Mouse (Mus musculus) adrenal gland, adult 2 months (tissue): ENCODE measurements at regions not wholly inside any gene's neighbourhood (a gene's known extent, or its start where the extent isn't known, plus 50 kb on each side); places are given as distances from the start of the nearest gene placed in this dataset.
A peak's percentile ranks its signal among the peaks of the same experiment; 100 is the strongest.

Source experiments
- DNase-seq: peaks from one replicate; pipeline ENCODE4 v3.0.0; 2021

DNA sequence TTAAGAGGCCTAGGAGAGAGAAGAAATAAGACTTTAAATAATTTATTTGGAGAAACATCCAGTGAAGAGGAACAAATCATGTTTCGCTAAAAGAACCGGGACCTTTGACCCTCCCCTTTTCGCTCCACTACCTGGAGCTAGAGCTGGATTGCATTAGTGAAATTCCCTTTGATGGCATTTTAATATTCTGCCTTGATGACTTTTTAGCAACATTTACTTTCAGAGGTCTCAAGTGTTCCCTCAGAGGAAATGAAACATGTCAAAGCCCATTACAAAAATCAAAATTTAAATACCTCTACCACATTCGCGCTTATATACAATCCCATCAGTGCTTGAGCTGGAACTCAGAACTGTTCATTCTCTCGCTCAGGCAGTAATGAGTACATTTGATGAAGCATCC is 297.0 kb upstream of the Gm10295 start:
- no peak for DNase-seq

DNA sequence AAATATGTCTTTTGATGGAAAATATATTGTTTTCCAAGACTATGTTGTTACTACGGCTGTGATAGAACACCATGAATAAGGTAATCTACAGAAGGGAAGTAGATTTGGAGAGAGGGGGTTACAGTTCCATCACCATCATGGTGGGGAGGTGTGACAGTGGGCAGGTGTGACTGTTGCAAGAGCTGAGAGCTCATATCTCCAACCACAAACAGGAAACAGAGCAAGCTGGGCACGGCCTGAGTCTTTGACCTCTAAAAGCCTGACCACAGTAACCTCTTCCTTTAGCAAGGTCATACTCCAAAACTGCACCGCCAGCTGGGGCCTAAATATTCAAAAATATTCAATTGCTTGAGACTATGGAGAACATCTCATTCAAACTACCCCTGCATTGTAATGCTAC is 295.7 kb upstream of the Gm10295 start:
- DNase-seq: no peak

DNA sequence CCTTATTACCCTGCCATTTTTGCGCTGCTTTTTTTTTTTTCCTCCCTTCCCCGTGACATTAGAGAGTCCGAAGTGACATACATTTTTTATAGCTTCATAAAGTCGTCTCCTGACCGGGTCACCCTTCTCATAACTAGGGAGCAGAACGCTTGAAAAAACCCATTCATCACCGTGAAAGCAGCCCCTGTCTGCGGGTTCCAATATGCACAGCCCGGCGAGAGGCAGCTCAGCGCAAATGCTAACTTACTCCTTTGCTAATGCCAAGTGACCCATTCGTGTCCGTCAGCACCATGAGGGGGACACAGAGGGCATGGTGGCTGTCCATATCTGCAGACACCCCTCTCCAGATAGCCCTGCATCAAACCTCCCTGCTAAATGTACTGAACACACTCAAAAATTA is 271.8 kb upstream of the Gm10295 start:
- DNase-seq: no peak

DNA sequence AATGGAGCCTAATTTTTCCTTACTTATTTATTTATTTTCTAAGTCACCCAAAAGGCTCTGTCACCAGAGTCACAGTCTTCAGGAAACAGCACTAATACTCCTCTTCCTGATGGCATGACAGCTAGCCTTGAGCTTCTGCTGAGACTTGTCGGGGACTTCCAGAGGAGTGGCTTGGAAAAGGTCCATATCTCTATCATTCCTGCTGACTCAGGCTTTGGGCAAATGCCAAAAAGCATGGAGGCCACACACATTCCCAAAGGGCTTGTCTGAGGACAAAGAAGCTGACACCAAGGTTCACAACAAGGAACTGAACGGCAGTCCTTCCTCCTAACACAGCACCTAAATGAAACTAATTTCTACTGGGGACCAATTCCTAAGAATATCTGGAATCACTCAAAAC is 251.9 kb upstream of the Gm10295 start:
- DNase-seq: peak; percentile 92

DNA sequence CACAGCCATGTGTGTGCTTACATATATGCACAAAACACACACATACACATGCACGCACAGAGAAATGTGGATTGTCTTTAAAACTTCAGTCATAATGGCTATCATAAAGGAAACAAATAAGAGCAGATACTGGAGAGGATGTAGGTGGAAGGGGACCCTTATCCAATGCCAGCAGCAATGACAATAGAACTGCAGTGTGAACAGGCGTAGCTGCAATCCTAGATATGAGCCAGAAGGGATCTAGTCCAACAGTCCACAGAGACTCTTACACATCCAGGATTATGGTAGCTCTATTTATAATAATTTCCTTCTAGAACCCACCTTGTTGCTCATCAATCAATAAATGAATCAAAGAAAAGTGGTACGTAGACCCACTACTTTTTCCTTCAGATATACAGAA is 245.5 kb upstream of the Gm10295 start:
- DNase-seq: no peak

DNA sequence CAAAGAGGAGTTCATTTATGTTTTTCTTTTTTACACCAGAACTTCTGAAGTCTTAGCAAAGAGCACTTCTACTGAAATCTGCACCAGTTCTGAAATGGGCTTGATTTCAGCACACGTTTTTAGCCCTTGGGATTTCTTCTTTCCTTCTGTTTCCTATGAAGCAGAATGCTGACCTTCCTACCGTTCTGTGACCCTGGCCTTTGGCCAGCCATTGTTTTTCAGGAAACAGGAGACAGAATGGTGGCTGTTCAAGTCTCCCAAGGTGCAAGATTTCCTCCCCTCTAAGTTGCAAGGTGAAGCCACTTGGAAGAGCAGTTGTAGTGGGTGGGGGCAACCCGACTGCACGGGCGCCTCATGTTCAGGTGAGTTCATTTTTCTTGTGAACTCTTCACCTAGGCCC is 236.3 kb upstream of the Gm10295 start:
- DNase-seq: peak; percentile 45

DNA sequence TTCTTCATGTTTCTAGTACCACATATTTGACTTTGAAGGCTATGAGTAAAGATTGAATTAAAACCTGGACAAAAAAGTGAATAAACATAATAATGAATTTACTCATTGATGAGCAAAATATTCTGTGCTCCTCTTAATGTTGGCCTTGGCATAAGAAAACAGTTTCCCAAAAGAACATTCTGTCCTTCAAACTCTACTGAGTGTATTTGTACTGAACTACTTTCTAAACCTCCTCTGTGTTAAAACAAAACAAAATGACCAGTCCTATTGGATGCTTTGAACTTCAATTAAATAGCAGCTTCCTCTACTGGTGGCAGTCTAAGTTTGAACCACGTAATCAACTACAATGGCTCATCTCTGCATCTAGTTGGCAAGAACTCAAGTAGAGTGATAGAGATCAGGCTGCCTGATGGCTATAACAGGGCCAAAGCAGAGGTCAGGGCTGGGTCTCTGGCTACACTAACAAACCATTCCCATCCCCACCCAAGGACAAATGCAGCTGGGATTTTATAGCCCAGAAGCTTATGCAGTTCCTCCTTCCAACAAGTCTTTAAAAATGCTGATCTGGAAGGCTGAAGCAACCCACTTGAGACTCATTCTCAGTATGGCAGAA is 232.3 kb upstream of the Gm10295 start:
- peak; percentile 41 for DNase-seq

DNA sequence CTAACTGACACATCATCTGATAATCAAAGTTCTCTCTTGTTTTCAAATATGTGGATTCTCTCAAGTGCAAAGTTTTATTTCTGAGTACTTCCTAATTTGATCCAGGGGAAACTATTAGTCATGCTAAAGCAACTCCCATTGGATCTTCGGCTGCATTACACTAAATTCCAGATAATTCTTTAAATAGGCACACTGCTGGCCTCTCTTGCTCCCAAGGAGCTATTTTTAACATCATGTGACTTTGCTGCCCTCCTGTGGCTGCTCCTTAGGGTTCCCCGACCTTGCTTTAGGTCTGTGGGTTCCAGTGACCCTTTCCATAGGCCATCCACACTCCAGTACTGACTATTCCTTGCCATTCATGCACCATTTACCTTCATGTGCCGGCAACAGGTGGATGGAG is 230.5 kb upstream of the Gm10295 start:
- peak; percentile 61 for DNase-seq

DNA sequence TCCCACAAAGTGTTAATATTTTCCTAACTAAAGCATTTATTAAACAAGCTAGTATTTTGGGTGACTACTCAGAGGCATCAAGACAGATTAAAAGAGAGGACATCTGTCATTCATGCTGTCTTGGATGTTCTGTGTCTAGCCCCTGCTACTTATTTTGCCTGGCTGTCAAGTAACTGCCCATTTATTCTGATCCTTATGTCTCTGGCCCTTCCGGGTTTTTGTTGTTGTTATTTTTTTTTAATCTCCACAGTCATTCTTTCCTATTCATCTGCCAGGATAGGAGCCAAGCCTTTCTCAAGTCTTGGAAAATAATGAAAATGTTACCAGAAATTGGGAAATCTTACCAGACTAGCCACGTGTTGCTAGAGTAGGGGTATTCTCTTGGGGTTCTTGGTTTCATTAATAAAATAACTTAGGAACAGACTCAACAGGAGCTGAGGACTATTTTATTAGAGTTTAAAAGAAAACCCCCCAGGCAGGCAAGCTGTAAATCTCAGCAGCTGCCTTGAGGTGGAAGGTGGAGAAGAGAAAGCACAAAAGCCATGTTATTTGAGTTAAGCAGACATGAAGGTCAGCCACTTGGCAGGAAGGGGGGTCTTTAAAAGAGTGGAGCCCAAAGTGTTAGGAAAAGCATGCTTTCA is 209.1 kb upstream of the Gm10295 start:
- DNase-seq: no peak

DNA sequence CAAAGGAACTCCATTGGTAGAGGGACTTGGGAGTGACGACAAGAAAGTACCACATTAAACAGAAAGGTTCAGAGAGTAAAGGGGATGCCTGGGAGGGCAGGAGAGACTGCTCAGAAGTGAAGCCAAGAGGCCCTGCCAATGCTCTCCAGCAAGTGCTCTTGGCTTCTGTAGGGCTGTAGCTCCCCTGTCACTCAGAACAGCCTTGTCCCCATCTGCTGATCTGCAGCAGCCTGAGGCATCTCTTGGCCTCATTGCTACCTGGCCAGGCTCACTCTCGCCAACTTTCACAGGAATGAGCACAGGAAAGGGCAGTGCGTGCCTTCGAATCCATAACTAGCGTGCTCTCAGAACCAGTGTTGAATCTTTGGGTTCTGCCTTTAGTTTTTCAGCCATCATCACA is 205.2 kb upstream of the Gm10295 start:
- no peak for DNase-seq

DNA sequence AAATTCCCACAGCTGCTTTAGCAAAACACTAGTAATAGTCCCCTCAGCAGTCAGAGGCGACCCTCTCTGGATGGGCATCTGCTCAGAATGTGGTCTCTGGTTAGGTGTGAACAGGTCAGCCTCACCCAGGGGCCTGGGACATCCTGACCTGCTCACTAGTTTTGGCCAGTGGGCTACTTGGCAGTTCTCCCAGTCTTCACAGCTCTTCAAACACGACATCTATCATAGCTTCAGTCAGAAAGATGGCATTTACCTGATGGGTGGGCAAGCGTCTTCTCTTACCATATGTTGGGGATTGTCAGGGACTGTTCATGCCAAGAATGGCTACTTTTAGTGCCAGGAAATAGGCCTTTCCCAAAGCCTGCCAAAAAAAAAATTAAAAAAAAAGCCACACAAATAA is 204.2 kb upstream of the Gm10295 start:
- DNase-seq: no peak

DNA sequence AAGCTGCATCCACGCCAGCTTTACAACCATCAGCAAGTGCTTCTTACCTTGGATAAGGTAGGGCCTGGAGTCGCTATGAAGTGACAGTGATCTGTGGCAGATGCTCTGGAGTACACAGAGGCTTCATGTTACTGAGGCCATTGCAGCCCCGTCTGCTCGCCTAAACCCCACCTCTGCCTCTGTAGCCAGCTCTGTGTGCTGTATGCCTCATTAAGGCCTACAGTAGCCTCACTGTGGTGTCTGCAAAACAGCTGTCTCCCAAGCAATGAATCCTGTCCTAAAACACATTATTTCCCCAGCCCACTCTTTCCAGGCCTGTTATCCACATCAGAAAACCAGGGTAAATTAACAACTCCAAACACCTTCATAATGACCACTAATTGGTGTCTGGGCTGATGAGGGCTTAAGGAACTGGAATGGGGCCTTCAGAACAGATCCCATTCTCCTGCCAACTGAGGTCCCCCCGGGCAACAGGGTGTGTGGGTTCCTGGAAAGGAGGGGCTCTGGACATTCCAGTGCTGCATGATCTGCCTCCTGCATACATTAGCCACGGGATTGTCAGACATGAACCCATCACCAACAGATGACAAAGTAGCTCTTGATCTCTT is 195.4 kb upstream of the Gm10295 start:
- DNase-seq: no peak

DNA sequence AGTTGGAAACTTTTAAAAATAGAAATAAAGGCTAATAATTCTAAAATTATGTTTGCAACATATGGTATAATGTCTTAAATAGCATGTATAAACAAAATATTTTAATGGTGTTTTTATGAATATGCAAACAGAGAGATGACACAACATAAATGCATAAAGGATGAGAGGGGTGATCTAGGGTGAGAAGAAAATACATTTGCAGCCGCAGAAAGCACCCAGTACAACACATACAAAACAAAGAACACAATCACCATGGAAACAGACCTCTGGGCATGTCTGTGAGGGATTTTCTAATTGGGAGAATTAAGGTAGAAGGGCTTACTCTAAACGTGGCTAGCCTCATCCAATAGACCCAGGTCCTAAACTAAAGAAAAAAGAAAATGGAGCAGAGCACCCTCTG is 190.2 kb upstream of the Gm10295 start:
- DNase-seq: no peak

DNA sequence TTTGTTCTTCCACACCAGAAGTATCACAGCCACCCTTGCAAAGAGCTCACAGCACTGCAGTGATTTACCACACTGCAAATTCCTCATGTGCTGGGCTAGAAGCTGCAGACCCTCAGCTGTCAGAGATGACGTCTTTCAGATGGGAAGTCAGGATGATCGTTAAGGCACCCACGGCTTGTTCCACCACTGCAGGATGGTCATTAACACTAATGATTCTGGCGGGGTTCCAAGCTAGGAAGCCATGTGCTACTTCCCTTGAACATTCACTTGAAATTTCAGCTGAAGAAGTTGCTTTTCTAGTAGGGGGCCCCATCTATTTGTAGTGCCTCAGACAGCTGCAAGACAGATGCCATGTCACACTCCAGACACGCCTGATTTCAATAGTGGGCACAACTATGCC is 181.8 kb upstream of the Gm10295 start:
- no peak for DNase-seq

DNA sequence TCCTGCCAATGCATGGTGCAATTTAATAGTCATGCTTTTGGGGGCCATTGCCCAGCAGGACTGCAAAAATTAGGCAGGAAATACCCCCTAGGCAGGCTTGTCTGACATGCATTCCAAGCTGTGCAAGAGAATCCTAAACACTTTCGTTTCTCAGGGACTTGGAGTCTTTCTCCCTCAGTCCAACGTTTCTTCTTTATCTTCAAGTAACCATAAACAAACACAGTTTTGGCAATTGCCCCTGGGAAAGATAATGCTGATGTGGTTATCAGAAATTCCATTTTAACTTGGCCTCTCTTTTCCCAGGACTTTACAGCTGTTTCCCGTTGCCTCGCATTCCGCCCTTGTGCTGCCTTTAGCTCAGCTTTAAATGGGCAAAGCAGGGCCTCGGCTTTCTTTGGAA is 180.2 kb upstream of the Gm10295 start:
- DNase-seq: no peak

DNA sequence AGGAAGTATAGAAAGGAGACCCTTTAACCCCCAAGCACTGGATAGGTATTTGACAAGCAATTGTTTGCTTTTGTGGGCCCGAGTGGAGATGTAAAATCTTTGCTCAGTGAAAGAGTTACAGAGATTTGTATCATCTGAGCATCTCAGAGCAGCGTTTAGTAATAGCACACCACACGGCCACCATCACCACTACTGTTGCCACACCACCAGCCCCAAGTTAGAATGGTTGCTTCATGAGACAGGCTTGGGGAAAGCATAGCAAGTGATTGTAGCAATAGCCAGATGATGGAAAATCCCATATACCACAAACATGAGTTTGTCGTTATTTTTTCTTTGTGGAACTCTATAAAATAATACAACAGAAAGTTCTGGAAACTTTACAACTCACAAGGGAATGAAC is 179.6 kb upstream of the Gm10295 start:
- no peak for DNase-seq

DNA sequence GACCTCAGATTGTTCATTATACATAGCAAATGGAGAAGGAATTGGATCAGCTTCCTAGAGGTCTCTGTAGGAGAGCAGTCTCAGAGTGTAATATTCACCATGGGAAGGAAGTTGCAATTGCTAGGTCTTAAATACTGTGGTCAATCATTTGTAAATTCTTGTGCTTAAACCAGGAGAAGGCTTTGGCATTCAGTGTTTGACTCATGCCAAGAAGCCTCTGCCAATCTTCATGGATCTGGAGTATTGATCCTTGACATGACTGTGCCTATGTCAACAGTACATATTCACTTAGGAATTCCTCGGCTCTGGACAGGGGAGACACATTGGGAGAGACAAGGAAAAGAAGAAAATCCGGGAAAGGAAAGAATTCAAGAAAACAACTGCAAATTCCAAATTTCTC is 174.9 kb upstream of the Gm10295 start:
- DNase-seq: no peak

DNA sequence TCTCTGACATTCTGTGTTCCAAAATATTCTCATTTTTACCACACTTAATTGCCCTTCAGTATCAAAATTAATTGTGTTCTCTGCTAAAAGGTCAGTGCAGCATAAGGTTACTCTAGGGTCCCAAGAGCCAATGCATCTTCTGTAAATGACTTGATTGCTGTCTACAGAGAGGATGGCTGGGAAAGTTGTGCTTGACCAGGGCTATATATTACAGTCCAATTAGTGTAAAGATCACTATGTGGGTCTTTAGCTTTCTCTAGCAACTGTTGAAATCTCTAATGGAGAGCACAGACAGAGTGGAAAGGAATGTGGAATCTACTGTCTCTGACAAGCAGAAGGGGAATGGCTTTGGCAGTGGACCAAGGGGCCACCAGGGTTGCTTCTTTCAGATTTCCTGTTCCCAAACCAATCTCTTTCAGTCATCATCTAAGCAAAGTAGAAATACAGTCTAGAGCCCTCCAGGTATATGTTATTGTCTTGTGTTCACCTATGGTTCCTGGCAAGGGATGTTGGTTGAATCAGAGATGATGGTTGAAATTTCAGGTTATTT is 173.4 kb upstream of the Gm10295 start:
- DNase-seq: no peak

DNA sequence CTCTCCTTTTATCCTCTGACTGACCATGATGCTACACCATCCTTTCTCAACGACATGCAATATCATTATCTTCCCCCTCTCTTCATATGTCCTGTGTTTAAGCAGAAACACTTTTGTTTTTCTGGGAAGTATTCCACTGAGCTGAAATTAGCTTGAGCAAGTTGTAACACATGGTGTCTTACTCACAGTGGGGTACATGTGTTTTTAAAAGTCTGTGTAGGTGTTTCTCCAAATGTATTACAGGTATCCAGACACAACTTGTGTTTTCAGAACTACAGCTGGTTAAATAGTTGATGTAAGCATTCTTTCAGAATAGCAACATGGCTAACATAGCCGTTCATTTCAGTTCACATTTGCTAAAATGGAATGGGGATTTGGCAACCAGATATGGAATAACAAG is 172.8 kb upstream of the Gm10295 start:
- no peak for DNase-seq

DNA sequence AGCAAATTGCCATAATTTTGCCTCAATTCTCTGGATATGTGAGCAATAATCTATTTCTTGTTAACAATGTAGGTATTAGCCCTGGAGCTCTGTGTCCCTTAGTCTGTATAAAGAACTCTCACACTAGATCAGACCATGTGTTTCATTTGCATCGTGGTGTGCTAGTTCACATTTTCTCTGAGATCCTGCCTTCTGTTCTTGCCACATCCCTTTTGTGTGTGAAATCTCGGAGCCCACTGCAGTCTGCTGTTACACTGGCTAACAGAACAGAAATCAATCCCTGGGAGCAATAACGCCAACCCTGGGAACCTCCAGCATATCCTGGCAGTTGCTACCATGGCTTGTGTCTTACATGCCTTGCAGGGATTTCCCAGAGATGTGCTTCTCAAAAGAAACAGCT is 156.1 kb upstream of the Gm10295 start:
- no peak for DNase-seq

DNA sequence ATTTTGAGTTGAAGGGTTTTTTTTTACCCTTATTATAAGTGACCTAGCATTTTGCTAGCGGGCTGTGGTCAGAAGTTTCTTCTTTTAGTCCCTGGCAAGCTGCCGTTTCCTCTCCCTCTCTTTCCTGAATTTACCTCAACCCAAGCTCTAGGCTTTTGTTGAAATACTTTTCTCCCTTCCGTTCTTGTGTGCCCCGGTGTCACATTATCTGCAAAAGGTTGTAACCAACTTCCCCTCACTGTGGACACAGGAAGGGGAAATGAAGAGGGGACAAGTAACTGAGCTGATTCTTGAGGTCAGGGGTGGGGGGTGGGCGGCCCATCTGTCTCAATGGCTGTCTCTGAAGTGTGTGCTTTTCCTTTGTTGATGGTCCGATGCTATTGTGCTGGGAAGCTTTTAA is 149.4 kb upstream of the Gm10295 start:
- peak; percentile 42 for DNase-seq

DNA sequence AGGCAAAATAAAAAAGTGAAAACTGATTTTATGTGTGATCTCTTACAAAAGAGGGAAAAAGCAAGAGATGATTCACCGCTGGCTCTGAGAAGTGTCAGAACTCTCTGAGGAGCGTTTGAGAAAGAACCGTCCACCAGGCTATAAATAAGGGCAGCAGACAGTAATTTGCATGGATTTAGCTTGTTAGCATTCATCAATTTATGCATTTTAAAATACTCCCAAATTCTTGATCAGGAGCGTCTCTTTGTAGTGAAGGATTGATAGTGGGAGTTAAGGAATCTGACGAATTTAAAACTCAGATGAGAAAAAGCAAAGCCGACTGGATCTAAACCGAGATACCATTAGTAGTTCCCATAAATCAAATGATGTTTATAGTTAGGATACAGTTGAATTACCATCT is 146.8 kb upstream of the Gm10295 start:
- DNase-seq: no peak

DNA sequence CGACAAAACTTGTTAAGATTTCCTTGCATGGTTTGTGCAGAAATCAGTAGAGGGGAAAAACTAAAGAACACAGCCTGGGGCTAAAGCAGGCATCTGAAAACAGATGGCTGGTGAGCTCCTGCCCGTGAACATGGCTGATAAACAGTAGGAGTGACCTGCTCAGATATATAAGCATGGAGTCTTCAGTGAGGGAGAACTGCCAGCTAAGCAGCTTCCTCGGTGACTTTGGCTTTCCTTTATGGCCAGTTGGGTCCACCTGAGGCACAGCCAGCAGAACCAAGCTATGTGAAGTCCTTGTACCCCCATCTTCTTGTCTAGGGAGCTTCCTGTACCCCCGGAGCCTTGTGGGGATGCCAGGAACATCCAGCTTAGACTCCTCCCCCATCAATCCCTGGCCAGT is 139.8 kb upstream of the Gm10295 start:
- no peak for DNase-seq
